Mouse (Mus musculus): Measurements from ENCODE around the gene Gm13420.
"Not testable (repeated sequence)": the region's sequence is repeated elsewhere in the genome, so short reads cannot be mapped to it uniquely, and the experiment has no call there.

Gm13420 gene

GRCm38 (mm10) chr2:29751497-29751896 lies at the start of gene Gm13420:
Gm13420 (minus strand) TSS chr2:29751685.
- in situ Hi-C loops (cut with MboI, MseI) = no loop called here

GRCm38 (mm10) chr2:29792772-29793487 lies 41.4 kb upstream of the Gm13420 start:
- in situ Hi-C loops (cut with MboI, MseI) = no loop called here

GRCm38 (mm10) chr2:29787937-29788681 lies 36.6 kb upstream of the Gm13420 start, which contains the start of gene Trub2:
Trub2 (minus strand) TSS chr2:29788502.
- in situ Hi-C loops (cut with MboI, MseI) = no loop called here

- in situ Hi-C loops (cut with MboI, MseI) = no loop called here
These were observed 35.8 kb upstream of the Gm13420 start, which contains the start of gene Coq4 for GRCm38 (mm10) chr2:29787104-29787917. Coq4 (plus strand) TSS chr2:29787493.

GRCm38 (mm10) chr2:29784290-29784689 lies 32.8 kb upstream of the Gm13420 start:
- in situ Hi-C loops (cut with MboI, MseI) = no loop called here

GRCm38 (mm10) chr2:29781256-29781655 lies 29.8 kb upstream of the Gm13420 start:
- in situ Hi-C loops (cut with MboI, MseI) = not testable (repeated sequence)

- in situ Hi-C loops (cut with MboI, MseI) = no loop called here
These were observed 21.8 kb upstream of the Gm13420 start for GRCm38 (mm10) chr2:29773323-29773722.

- in situ Hi-C loops (cut with MboI, MseI) = no loop called here
These were observed 20.4 kb upstream of the Gm13420 start for GRCm38 (mm10) chr2:29771611-29772461.

- in situ Hi-C loops (cut with MboI, MseI) = no loop called here
These were observed 18.7 kb upstream of the Gm13420 start for GRCm38 (mm10) chr2:29770162-29770561.

GRCm38 (mm10) chr2:29768901-29769300 lies 17.4 kb upstream of the Gm13420 start:
- in situ Hi-C loops (cut with MboI, MseI) = no loop called here

- in situ Hi-C loops (cut with MboI, MseI) = no loop called here
These were observed 16.7 kb upstream of the Gm13420 start for GRCm38 (mm10) chr2:29767976-29768709.

- in situ Hi-C loops (cut with MboI, MseI) = no loop called here
These were observed 13.3 kb upstream of the Gm13420 start for GRCm38 (mm10) chr2:29764831-29765230.

- in situ Hi-C loops (cut with MboI, MseI) = no loop called here
These were observed 4.2 kb upstream of the Gm13420 start for GRCm38 (mm10) chr2:29755693-29756092.

- in situ Hi-C loops (cut with MboI, MseI) = no loop called here
These were observed 912 bp upstream of the Gm13420 start for GRCm38 (mm10) chr2:29752397-29752796.

GRCm38 (mm10) chr2:29748499-29748898 lies 3.0 kb downstream of the Gm13420 start:
- in situ Hi-C loops (cut with MboI, MseI) = loop anchor here (10.0 kb wide), 1 partner anchor 414 kb away; no protein-coding TSS in a partner anchor

- in situ Hi-C loops (cut with MboI, MseI) = loop anchor here (10.0 kb wide), 1 partner anchor 413 kb away; no protein-coding TSS in a partner anchor
These were observed 3.6 kb downstream of the Gm13420 start for GRCm38 (mm10) chr2:29747852-29748251.

- in situ Hi-C loops (cut with MboI, MseI) = loop anchor here (10.0 kb wide), 1 partner anchor 412 kb away; no protein-coding TSS in a partner anchor
These were observed 4.2 kb downstream of the Gm13420 start for GRCm38 (mm10) chr2:29747188-29747782.

GRCm38 (mm10) chr2:29744256-29744655 lies 7.2 kb downstream of the Gm13420 start:
- in situ Hi-C loops (cut with MboI, MseI) = loop anchor here (10.0 kb wide), 1 partner anchor 409 kb away; no protein-coding TSS in a partner anchor

GRCm38 (mm10) chr2:29741207-29741606 lies 10.3 kb downstream of the Gm13420 start:
- in situ Hi-C loops (cut with MboI, MseI) = loop anchor here (10.0 kb wide), 1 partner anchor 406 kb away; no protein-coding TSS in a partner anchor

Data from T-helper 1 cell (primary cell).